Comparison of ENCODE assay signal across 18 mouse cellular contexts in the genomic region with DNA sequence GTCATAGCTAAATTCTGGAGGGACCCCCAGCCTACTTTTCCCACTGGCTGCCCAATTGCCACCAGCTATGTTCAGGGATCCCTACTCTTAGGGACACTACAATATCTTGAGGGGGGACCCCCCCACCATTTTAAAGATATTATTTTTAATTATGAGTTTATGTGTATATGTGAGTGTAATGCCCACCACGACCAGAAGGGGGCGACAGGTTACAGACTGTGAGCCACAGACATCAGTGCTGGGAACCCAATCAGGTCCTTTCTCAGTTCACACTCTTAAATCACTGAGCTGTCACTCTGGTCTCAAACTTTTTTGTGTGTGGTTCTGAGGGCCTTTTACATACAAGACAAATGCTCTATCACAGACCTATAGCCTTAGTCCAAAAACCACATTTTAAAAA.
DNase-seq lines count a peak whose midpoint lies in the region; ATAC-seq and TF ChIP-seq lines count a peak whose summit lies in the region.
"Had no signal": no experiment of that assay in that cellular context is flagged by ENCODE, and none has a peak within 500 bp of the region (broad histone marks: within the 10 kb centered on the region; RNA-seq: fewer than 3 reads in every experiment).

No protein-coding gene starts in this region.

- ATAC-seq in hindbrain, postnatal 0 days: no peak
- no peak for ATAC-seq in hindbrain, embryonic 13.5 days (ENCODE audit: low FRiP score)
- no peak for ATAC-seq in frontal cortex, adult (ENCODE audit: low TSS enrichment)
- ATAC-seq: inflammation-experienced regulatory T-cells, adult 6 months had no signal

- H3K4me3 ChIP-seq in hindbrain, postnatal 0 days (ENCODE audit: low read length): no peak overlapping the region
- no peak overlapping the region for H3K4me3 ChIP-seq in hindbrain, embryonic 13.5 days
- no peak overlapping the region for H3K4me3 ChIP-seq in lung, adult 2 months (replicated peaks; ENCODE audit: extremely low read depth, low read depth, low read length)
- no peak overlapping the region for H3K4me3 ChIP-seq in MEL (ENCODE audit: control insufficient read depth in 1 of 2, insufficient read depth in 1 of 2, low read depth in 2 of 2, low read length in 2 of 2)
- H3K4me3 ChIP-seq: embryonic facial prominence, embryonic 10.5 days; erythroblast, embryonic 14.5 days; heart, embryonic 13.5 days; neural tube, embryonic 12.5 days had no signal

- DNase-seq in hindbrain, postnatal 0 days (ENCODE audit: low spot score): no peak
- DNase-seq in lung, adult 2 months: no peak
- no peak for DNase-seq in lung, adult 18-20 months
- DNase-seq in MEL (ENCODE audit: low read depth, low spot score): no peak
- peak; percentile 49 for DNase-seq in testis, postnatal 10 days (ENCODE audit: low spot score)
- DNase-seq: B cell, adult 2 months; cerebellum, adult 11 months; cerebellum, postnatal 25 days; kidney, postnatal 14 days; right cerebral cortex, postnatal 4 days; thymus, postnatal 36 days had no signal

- TF ChIP-seq CTCF in hindbrain, postnatal 0 days (IDR thresholded peaks at IDR 0.05; ENCODE audit: low read depth): 0 out of 2 replicates have a peak, but pooled peaks have one; percentile 27
- TF ChIP-seq CTCF in lung, adult 2 months (IDR thresholded peaks at IDR 0.05; ENCODE audit: insufficient read depth, low read length): 0 out of 2 replicates have a peak, but pooled peaks have one; percentile 4
- TF ChIP-seq CTCF in MEL (IDR thresholded peaks at IDR 0.05 in 2 of 3, conservative IDR thresholded peaks at IDR 0.05 in 1 of 3; ENCODE audit: control insufficient read depth in 1 of 3, insufficient read depth in 1 of 3, low read depth in 2 of 3, low read length in 3 of 3, poor library complexity in 1 of 3, severe bottlenecking in 1 of 3): peak; percentile 10 to 17 (median 14); a peak in 1 of 6 replicates

- H3K27me3 ChIP-seq in hindbrain, postnatal 0 days (ENCODE audit: insufficient read depth, low read length): no peaks in the 10 kb centered on the region
- no peaks in the 10 kb centered on the region for H3K27me3 ChIP-seq in hindbrain, embryonic 13.5 days
- H3K27me3 ChIP-seq in MEL (ENCODE audit: control insufficient read depth in 1 of 2, insufficient read depth in 2 of 2, low read length in 2 of 2): no peaks in the 10 kb centered on the region
- H3K27me3 ChIP-seq: heart, embryonic 13.5 days; neural tube, embryonic 12.5 days had no signal

- no peak overlapping the region for H3K4me2 ChIP-seq in hindbrain, postnatal 0 days (ENCODE audit: low read depth, low read length)
- no peak overlapping the region for H3K4me2 ChIP-seq in hindbrain, embryonic 13.5 days
- H3K4me2 ChIP-seq: heart, embryonic 13.5 days; neural tube, embryonic 12.5 days had no signal

- no peaks in the 10 kb centered on the region for H3K79me2 ChIP-seq in MEL (ENCODE audit: control insufficient read depth, insufficient read depth, low read length, poor library complexity)

- no peak overlapping the region for H3K27ac ChIP-seq in hindbrain, postnatal 0 days
- no peak overlapping the region for H3K27ac ChIP-seq in hindbrain, embryonic 13.5 days
- H3K27ac ChIP-seq in MEL (ENCODE audit: control insufficient read depth, low read depth, low read length): no peak overlapping the region
- H3K27ac ChIP-seq: embryonic facial prominence, embryonic 10.5 days; heart, embryonic 13.5 days; neural tube, embryonic 12.5 days had no signal

- H3K9me3 ChIP-seq in hindbrain, postnatal 0 days (ENCODE audit: low read length): no peaks in the 10 kb centered on the region
- H3K9me3 ChIP-seq in hindbrain, embryonic 13.5 days: no peaks in the 10 kb centered on the region
- H3K9me3 ChIP-seq in MEL (replicated peaks; ENCODE audit: insufficient read depth, low read length): no peaks in the 10 kb centered on the region
- H3K9me3 ChIP-seq: neural tube, embryonic 12.5 days had no signal

- H3K9ac ChIP-seq in hindbrain, postnatal 0 days (replicated peaks; ENCODE audit: low read length): no peak overlapping the region
- H3K9ac ChIP-seq in hindbrain, embryonic 13.5 days: no peak overlapping the region
- no peak overlapping the region for H3K9ac ChIP-seq in MEL (ENCODE audit: control insufficient read depth, low read depth, low read length, poor library complexity, severe bottlenecking)
- H3K9ac ChIP-seq: heart, embryonic 13.5 days; neural tube, embryonic 12.5 days had no signal

- TF ChIP-seq POLR2A in lung, adult 2 months (IDR thresholded peaks at IDR 0.05; ENCODE audit: borderline replicate concordance, extremely low read depth, low read depth, low read length): no peak
- TF ChIP-seq POLR2A in MEL (IDR thresholded peaks at IDR 0.05; ENCODE audit: control insufficient read depth in 1 of 2, insufficient read depth in 1 of 2, low read depth in 1 of 2, low read length in 2 of 2, poor library complexity in 1 of 2): no peak

- no peak for TF ChIP-seq RAD21 in MEL (IDR thresholded peaks at IDR 0.05; ENCODE audit: low read depth, low read length)

- H3K4me1 ChIP-seq in hindbrain, postnatal 0 days (ENCODE audit: insufficient read depth, low read length): no peaks in the 10 kb centered on the region
- peaks cover 18% of the 10 kb centered on the region for H3K4me1 ChIP-seq in hindbrain, embryonic 13.5 days (replicated peaks)
- H3K4me1 ChIP-seq in lung, adult 2 months (ENCODE audit: control insufficient read depth, insufficient read depth, low read length): no peaks in the 10 kb centered on the region
- H3K4me1 ChIP-seq in MEL (ENCODE audit: control insufficient read depth in 1 of 2, insufficient read depth in 2 of 2, low read length in 2 of 2): no peaks in the 10 kb centered on the region
- H3K4me1 ChIP-seq: heart, embryonic 13.5 days had no signal

- no peak for TF ChIP-seq EP300 in MEL (IDR thresholded peaks at IDR 0.05; ENCODE audit: low read depth in 1 of 2, low read length in 2 of 2)

- 58% methylated on average over 2 of the region's 2 CpGs for WGBS in hindbrain, postnatal 0 days
- WGBS in hindbrain, embryonic 13.5 days: 45% methylated on average over 2 of the region's 2 CpGs
- 47% methylated on average over 2 of the region's 2 CpGs for WGBS in lung, adult 2 months

- no peaks in the 10 kb centered on the region for H3K36me3 ChIP-seq in hindbrain, postnatal 0 days (ENCODE audit: insufficient read depth, low read length)
- peaks cover 13% of the 10 kb centered on the region for H3K36me3 ChIP-seq in hindbrain, embryonic 13.5 days
- H3K36me3 ChIP-seq in MEL (ENCODE audit: control insufficient read depth in 1 of 2, insufficient read depth in 2 of 2, low read length in 2 of 2): no peaks in the 10 kb centered on the region
- H3K36me3 ChIP-seq: embryonic facial prominence, embryonic 10.5 days; heart, embryonic 13.5 days; neural tube, embryonic 12.5 days had no signal

TF ChIP-seq in MEL, 35 proteins besides CTCF, POLR2A, EP300 and RAD21:
- TF ChIP-seq POLR2AphosphoS5 (IDR thresholded peaks at IDR 0.05; ENCODE audit: borderline replicate concordance, low read depth, low read length) (no peak), ZMIZ1 (IDR thresholded peaks at IDR 0.05; ENCODE audit: low read depth, low read length) (no peak), ZNF384 (IDR thresholded peaks at IDR 0.05; ENCODE audit: low read depth, low read length) (no peak), MYB (IDR thresholded peaks at IDR 0.05; ENCODE audit: low read depth, low read length) (no peak), MEF2A (IDR thresholded peaks at IDR 0.05; ENCODE audit: extremely low read depth, insufficient replicate concordance, low read depth, low read length, poor library complexity, severe bottlenecking) (no peak), NRF1 (IDR thresholded peaks at IDR 0.05; ENCODE audit: insufficient read depth, low read depth, low read length, poor library complexity, severe bottlenecking) (no peak), JUND (IDR thresholded peaks at IDR 0.05; ENCODE audit: low read depth, low read length) (no peak), MXI1 (IDR thresholded peaks at IDR 0.05; ENCODE audit: low read depth, low read length) (no peak), TCF12 (IDR thresholded peaks at IDR 0.05; ENCODE audit: low read depth, low read length) (no peak), RCOR1 (IDR thresholded peaks at IDR 0.05; ENCODE audit: low read depth, low read length) (no peak), GABPA (IDR thresholded peaks at IDR 0.05; ENCODE audit: low read depth, low read length) (no peak), ELF1 (IDR thresholded peaks at IDR 0.05; ENCODE audit: low read depth, low read length) (no peak), SIN3A (IDR thresholded peaks at IDR 0.05; ENCODE audit: low read length) (no peak), MYC (IDR thresholded peaks at IDR 0.05; ENCODE audit: low read depth, low read length) (no peak), TAL1 (IDR thresholded peaks at IDR 0.05; ENCODE audit: low read length) (no peak), ETS1 (IDR thresholded peaks at IDR 0.05; ENCODE audit: low read depth, low read length) (no peak), BHLHE40 (IDR thresholded peaks at IDR 0.05; ENCODE audit: borderline replicate concordance, low read depth, low read length) (no peak), CHD2 (IDR thresholded peaks at IDR 0.05; ENCODE audit: low read length) (no peak)
